Mouse (Mus musculus): ENCODE measurements around the gene Elp5.

GRCm38 (mm10) chr11:70014051-70014450, 31.7 kb upstream of the Elp5 start:
- TF ChIP-seq POLR2A (IDR thresholded peaks at IDR 0.05; ENCODE audit: insufficient read depth, low read length) (no peak), CTCF (IDR thresholded peaks at IDR 0.05; ENCODE audit: low read depth, low read length) (no peak)

Measured in ES-Bruce4 (cell line).